Mouse (Mus musculus): ENCODE data around the gene Flnb. TPM values are rescaled to one million over a fixed set of nuclear protein-coding genes. Genes with fewer than 3 reads are reported as not detected.

The Flnb gene
- polyA plus RNA-seq, 1 experiment from 2014 or later = 124 TPM

DNA sequence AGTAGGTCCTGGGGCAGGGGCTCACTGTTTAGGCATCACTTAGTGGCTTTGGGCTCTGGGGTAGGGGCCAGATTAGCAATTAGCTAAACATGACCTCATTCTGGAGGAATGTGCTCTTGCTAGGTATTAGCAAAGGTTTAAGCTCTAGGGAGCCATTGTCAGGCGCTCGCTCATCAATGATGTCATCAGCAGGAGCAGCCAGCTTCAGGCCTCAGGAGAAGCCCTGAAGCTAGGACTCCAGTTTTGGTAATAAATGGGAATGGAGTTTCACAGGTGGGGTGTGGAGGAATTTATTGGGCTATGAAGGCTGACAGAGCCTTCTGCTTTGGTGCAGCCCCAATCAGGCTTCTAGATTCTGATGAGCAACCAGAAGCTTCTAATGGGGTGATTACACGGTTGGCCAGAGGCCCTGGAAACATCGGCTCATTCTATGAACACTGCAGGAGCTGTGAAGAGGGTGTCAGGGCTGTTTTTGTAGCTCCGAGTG is 30.0 kb downstream of the Flnb start:
- TF ChIP-seq CTCF (IDR thresholded peaks at IDR 0.05) = no peak
- H3K27me3 ChIP-seq = no peaks in the 10 kb centered on the region
- peak; percentile 89 for DNase-seq (ENCODE audit: low read depth, low spot score)
- ChIA-PET CTCF (interaction anchor here (0.7 to 2.1 kb wide), 6 partner anchors 8 to 23 kb away, joined by 3 to 9 read pairs (median 5); no protein-coding TSS in a partner anchor), POLR2A (interaction anchor here (1.0 kb wide), 1 partner anchor 20 kb away, joined by 3 read pairs; no protein-coding TSS in a partner anchor)
- ATAC-seq = peak; percentile 93
- in situ Hi-C loops (cut with MboI; ENCODE audit: low pct_unique_long_range_greater_than_20kb) = loop anchor here (25.0 kb wide), 1 partner anchor 490 kb away; no protein-coding TSS in a partner anchor

- no peak for TF ChIP-seq CTCF (IDR thresholded peaks at IDR 0.05)
- in situ Hi-C loops (cut with MboI; ENCODE audit: low pct_unique_long_range_greater_than_20kb) = no loop called here
- no peak for ATAC-seq
- POLR2A ChIA-PET = no interaction called here
- DNase-seq (ENCODE audit: low read depth, low spot score) = no peak
- no peaks in the 10 kb centered on the region for H3K27me3 ChIP-seq
- CTCF ChIA-PET = interaction anchor here (0.8 kb wide), 1 partner anchor 69 kb away, joined by 3 read pairs; no protein-coding TSS in a partner anchor
These were observed 33.2 kb downstream of the Flnb start for GRCm38 (mm10) chr14:7850913-7851312.

GRCm38 (mm10) chr14:7851543-7852065 is 33.8 kb downstream of the Flnb start:
- ChIA-PET CTCF (interaction anchor here (1.4 kb wide), 1 partner anchor 50 kb away, joined by 4 read pairs; no protein-coding TSS in a partner anchor), POLR2A (no interaction called here)
- no peak for DNase-seq (ENCODE audit: low read depth, low spot score)
- TF ChIP-seq CTCF (IDR thresholded peaks at IDR 0.05) = no peak
- H3K27me3 ChIP-seq = no peaks in the 10 kb centered on the region
- ATAC-seq = no peak
- in situ Hi-C loops (cut with MboI; ENCODE audit: low pct_unique_long_range_greater_than_20kb) = no loop called here

DNA sequence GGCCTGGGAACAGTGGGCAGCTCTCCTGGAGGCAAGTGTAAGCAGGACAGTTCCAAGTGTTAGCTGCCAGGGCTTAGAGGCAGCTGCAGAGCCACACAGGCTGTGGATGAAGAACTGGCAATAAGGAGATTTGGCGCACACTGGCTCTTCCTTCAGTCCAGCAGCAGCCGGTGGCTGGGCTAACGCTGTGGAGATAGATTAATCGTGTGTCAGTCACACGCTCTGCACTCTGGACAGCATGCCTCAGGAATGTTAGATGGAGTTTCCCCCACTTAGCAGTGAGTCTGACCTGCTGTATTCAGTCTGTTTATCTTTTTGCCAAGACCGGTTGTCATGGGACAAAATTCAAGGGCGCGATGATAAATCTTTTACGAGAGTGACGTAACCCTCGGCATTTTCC is 35.9 kb downstream of the Flnb start:
- no peak for TF ChIP-seq CTCF (IDR thresholded peaks at IDR 0.05)
- ChIA-PET CTCF (interaction anchor here (1.2 to 1.4 kb wide), 4 partner anchors 13 to 45 kb away, joined by 3 to 5 read pairs (median 4); no protein-coding TSS in a partner anchor), POLR2A (interaction anchor here (1.0 to 1.3 kb wide), 2 partner anchors 10 to 36 kb away, joined by 4 read pairs; partner anchors contain the start of gene Flnb)
- ATAC-seq (peak; percentile 97), DNase-seq (ENCODE audit: low read depth, low spot score) (peak; percentile 95)
- in situ Hi-C loops (cut with MboI; ENCODE audit: low pct_unique_long_range_greater_than_20kb) = no loop called here
- no peaks in the 10 kb centered on the region for H3K27me3 ChIP-seq

GRCm38 (mm10) chr14:7854366-7854765 is 36.6 kb downstream of the Flnb start:
- in situ Hi-C loops (cut with MboI; ENCODE audit: low pct_unique_long_range_greater_than_20kb) = no loop called here
- DNase-seq (ENCODE audit: low read depth, low spot score) (no peak), ATAC-seq (no peak)
- TF ChIP-seq CTCF (IDR thresholded peaks at IDR 0.05) = no peak
- ChIA-PET POLR2A (interaction anchor here (0.8 to 1.0 kb wide), 2 partner anchors 9 to 26 kb away, joined by 3 to 4 read pairs; no protein-coding TSS in a partner anchor), CTCF (interaction anchor here (1.2 to 1.4 kb wide), 4 partner anchors 12 to 44 kb away, joined by 3 to 5 read pairs (median 4); no protein-coding TSS in a partner anchor)
- no peaks in the 10 kb centered on the region for H3K27me3 ChIP-seq

DNA sequence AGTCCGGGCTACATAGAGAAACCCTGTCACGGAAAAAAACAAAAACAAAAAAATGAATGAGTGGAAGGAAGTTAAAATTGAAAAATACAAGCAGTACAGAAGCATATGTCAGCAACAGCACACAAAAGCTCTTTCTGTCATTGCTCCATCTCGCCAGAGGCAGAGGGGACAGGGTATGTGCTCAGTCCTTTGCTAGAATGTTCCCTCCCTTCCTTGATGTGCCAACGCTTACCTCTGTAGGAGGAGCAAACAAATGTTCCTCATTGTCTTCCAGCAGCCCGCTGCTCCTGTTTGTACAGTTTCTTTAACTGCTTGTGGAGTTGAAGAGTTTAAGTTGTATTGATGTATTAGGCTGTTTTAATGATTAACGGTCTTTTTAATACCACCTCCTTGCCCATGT is 37.3 kb downstream of the Flnb start:
- no peak for DNase-seq (ENCODE audit: low read depth, low spot score)
- ChIA-PET CTCF (no interaction called here), POLR2A (no interaction called here)
- no peak for ATAC-seq
- no peaks in the 10 kb centered on the region for H3K27me3 ChIP-seq
- no peak for TF ChIP-seq CTCF (IDR thresholded peaks at IDR 0.05)
- in situ Hi-C loops (cut with MboI; ENCODE audit: low pct_unique_long_range_greater_than_20kb) = no loop called here

DNA sequence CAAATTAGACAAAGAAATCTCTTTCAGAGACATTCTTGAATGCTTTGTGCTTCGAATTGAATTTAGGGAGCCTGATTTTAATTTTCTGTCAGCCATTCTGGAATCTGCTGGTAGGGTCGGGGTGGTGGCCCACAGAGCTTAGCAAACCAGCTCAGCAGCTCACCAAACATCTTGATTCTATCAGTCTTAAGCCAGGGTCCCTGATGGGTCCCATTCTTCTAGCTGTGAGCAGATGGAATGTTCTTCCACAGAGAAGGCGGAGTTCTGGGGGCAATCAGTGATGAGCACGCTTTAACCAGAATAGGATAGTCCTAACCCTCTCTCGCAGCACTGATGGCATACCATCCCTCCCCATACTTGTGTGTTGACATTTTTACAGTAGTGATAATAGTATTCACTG is 37.7 kb downstream of the Flnb start:
- DNase-seq (ENCODE audit: low read depth, low spot score) (no peak), ATAC-seq (no peak)
- POLR2A ChIA-PET = no interaction called here
- in situ Hi-C loops (cut with MboI; ENCODE audit: low pct_unique_long_range_greater_than_20kb) = no loop called here
- no peaks in the 10 kb centered on the region for H3K27me3 ChIP-seq
- CTCF ChIA-PET = interaction anchor here (0.9 kb wide), 1 partner anchor 8 kb away, joined by 3 read pairs; no protein-coding TSS in a partner anchor
- TF ChIP-seq CTCF (IDR thresholded peaks at IDR 0.05) = no peak

- DNase-seq (ENCODE audit: low read depth, low spot score) (no peak), ATAC-seq (no peak)
- TF ChIP-seq CTCF (IDR thresholded peaks at IDR 0.05) = no peak
- in situ Hi-C loops (cut with MboI; ENCODE audit: low pct_unique_long_range_greater_than_20kb) = no loop called here
- ChIA-PET CTCF (interaction anchor here (0.9 kb wide), 1 partner anchor 9 kb away, joined by 3 read pairs; no protein-coding TSS in a partner anchor), POLR2A (no interaction called here)
- H3K27me3 ChIP-seq = no peaks in the 10 kb centered on the region
These were observed 38.6 kb downstream of the Flnb start for GRCm38 (mm10) chr14:7856348-7856747.

- no peak for TF ChIP-seq CTCF (IDR thresholded peaks at IDR 0.05)
- ChIA-PET POLR2A (no interaction called here), CTCF (interaction anchor here (1.0 kb wide), 1 partner anchor 22 kb away, joined by 4 read pairs; no protein-coding TSS in a partner anchor)
- in situ Hi-C loops (cut with MboI; ENCODE audit: low pct_unique_long_range_greater_than_20kb) = no loop called here
- no peaks in the 10 kb centered on the region for H3K27me3 ChIP-seq
- ATAC-seq (no peak), DNase-seq (ENCODE audit: low read depth, low spot score) (no peak)
These were observed 40.1 kb downstream of the Flnb start for GRCm38 (mm10) chr14:7857835-7858234.

DNA sequence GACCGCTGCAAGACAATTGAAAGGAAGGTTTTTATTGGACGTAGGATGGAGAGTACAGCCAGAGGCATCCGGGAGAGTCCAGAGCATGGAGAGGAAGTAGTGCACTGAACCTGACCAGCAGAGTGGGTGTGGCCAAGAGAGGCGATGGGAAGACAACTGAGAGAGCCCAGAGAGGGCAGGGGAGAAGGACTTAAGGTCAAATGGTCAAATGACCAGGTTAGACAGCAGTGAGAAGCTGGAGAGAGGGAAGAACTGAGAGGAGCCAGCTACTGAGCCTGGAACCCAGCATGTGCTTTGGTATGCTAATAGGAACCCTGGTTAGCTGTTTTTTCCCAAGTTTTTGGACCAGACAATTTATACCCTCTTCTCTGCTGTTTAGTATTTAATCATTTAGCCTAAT is 40.7 kb downstream of the Flnb start:
- in situ Hi-C loops (cut with MboI; ENCODE audit: low pct_unique_long_range_greater_than_20kb) = no loop called here
- ATAC-seq (no peak), DNase-seq (ENCODE audit: low read depth, low spot score) (no peak)
- CTCF ChIA-PET = interaction anchor here (1.0 kb wide), 1 partner anchor 16 kb away, joined by 3 read pairs; no protein-coding TSS in a partner anchor
- TF ChIP-seq CTCF (IDR thresholded peaks at IDR 0.05) = no peak
- no peaks in the 10 kb centered on the region for H3K27me3 ChIP-seq
- POLR2A ChIA-PET = no interaction called here

- CTCF ChIA-PET = interaction anchor here (1.2 kb wide), 1 partner anchor 11 kb away, joined by 3 read pairs; no protein-coding TSS in a partner anchor
- no peaks in the 10 kb centered on the region for H3K27me3 ChIP-seq
- no peak for DNase-seq (ENCODE audit: low read depth, low spot score)
- TF ChIP-seq CTCF (IDR thresholded peaks at IDR 0.05) = no peak
- in situ Hi-C loops (cut with MboI; ENCODE audit: low pct_unique_long_range_greater_than_20kb) = no loop called here
- no peak for ATAC-seq
- POLR2A ChIA-PET = interaction anchor here (1.0 kb wide), 1 partner anchor 18 kb away, joined by 4 read pairs; no protein-coding TSS in a partner anchor
These were observed 42.9 kb downstream of the Flnb start for GRCm38 (mm10) chr14:7860525-7861154.

All from Patski (cell line).